Mouse (Mus musculus) MEL (cell line): ENCODE measurements at regions not wholly inside any gene's neighbourhood (a gene's known extent, or its start where the extent isn't known, plus 50 kb on each side); places are given as distances from the start of the nearest gene placed in this dataset.

Experiments used
- CHD2 ChIP-seq: IDR thresholded peaks from 2 replicates; pipeline ENCODE4 v1.6.1; 2011; ENCODE audit warnings: low read length, improper control_type of control experiment
- CTCF ChIP-seq, 3 experiments: IDR thresholded peaks in 2 of 3; conservative IDR thresholded peaks in 1 of 3; 2 replicates each; pipeline ENCODE4 v1.5.1; 2011 to 2012; ENCODE audit warnings: low read length in 3 of 3, low read depth in 2 of 3, mild to moderate bottlenecking in 2 of 3, improper control_type of control experiment in 1 of 3, inconsistent platforms in 1 of 3, mixed read lengths in 1 of 3, moderate library complexity in 1 of 3; ENCODE audit not compliant: control insufficient read depth in 1 of 3, insufficient read depth in 1 of 3, poor library complexity in 1 of 3, severe bottlenecking in 1 of 3
- JUND ChIP-seq: IDR thresholded peaks from 2 replicates; pipeline ENCODE4 v1.6.1; 2011; ENCODE audit warnings: low read depth, mild to moderate bottlenecking, improper control_type of control experiment, low read length
- MXI1 ChIP-seq: IDR thresholded peaks from 2 replicates; pipeline ENCODE4 v1.6.1; 2011; ENCODE audit warnings: mild to moderate bottlenecking, low read depth, low read length, improper control_type of control experiment
- MYC ChIP-seq: IDR thresholded peaks from 2 replicates; pipeline ENCODE4 v1.6.1; 2011; ENCODE audit warnings: low read depth, mild to moderate bottlenecking, low read length, improper control_type of control experiment, moderate library complexity
- POLR2A ChIP-seq, 2 experiments: IDR thresholded peaks; 2 replicates each; pipeline ENCODE4 v1.6.1; 2011 to 2012; ENCODE audit warnings: low read length in 2 of 2, mild to moderate bottlenecking in 2 of 2, control low read depth in 1 of 2, improper control_type of control experiment in 1 of 2, low read depth in 1 of 2, moderate library complexity in 1 of 2; ENCODE audit not compliant: control insufficient read depth in 1 of 2, insufficient read depth in 1 of 2, poor library complexity in 1 of 2
- POLR2AphosphoS2 ChIP-seq: IDR thresholded peaks from 2 replicates; pipeline ENCODE4 v1.6.1; 2011; ENCODE audit warnings: low read length, improper control_type of control experiment
- TCF12 ChIP-seq: IDR thresholded peaks from 2 replicates; pipeline ENCODE4 v1.6.1; 2014; ENCODE audit warnings: low read depth, mild to moderate bottlenecking, inconsistent platforms, low read length, improper control_type of control experiment, moderate library complexity
- ZC3H11A ChIP-seq: IDR thresholded peaks from 2 replicates; pipeline ENCODE4 v1.6.1; 2012; ENCODE audit warnings: low read depth, mild to moderate bottlenecking, inconsistent platforms, low read length, improper control_type of control experiment

DNA sequence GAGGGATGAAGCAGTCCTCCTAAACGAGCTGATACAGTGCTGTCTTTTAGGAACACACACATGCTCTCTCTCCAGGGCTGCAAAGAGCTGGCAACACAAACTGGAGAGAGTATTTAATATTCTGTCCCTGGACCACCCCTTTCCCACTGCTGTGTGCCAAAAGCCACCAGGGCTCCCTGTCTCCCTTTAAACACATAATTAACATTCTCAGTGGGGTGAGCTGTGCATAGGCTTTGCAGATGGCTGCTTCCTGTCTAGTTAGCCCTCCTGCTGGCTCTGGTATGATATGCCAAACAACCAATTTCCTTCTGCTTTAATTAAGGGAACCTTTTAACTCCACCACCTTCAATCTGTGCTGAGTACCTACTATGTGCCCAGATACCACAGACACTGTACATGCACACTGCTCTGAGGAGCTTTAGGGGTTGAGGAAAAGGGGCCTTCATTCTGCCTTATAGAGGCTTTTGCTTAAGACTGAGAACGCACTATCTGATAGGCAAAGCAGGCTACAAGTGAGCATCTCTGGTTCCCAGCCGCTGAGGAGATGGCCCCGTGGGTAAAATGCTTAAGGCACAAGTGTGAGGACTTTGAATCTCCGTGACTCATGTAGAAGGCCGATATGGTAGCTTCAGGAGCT, 222.9 kb upstream of the Lmcd1 start:
- no peak for TF ChIP-seq POLR2A (IDR thresholded peaks at IDR 0.05; ENCODE audit: control insufficient read depth in 1 of 2, insufficient read depth in 1 of 2, low read depth in 1 of 2, low read length in 2 of 2, poor library complexity in 1 of 2)
- TF ChIP-seq POLR2AphosphoS2: no peak
- TF ChIP-seq CTCF (IDR thresholded peaks at IDR 0.05 in 2 of 3, conservative IDR thresholded peaks at IDR 0.05 in 1 of 3; ENCODE audit: control insufficient read depth in 1 of 3, insufficient read depth in 1 of 3, low read depth in 2 of 3, low read length in 3 of 3, poor library complexity in 1 of 3, severe bottlenecking in 1 of 3): no peak
- no peak for TF ChIP-seq ZC3H11A
- TF ChIP-seq MYC: no peak
- TF ChIP-seq MXI1: no peak
- TF ChIP-seq TCF12: no peak
- TF ChIP-seq JUND: no peak
- TF ChIP-seq CHD2: no peak
